Mouse (Mus musculus) midbrain, embryonic 14.5 days (tissue): ENCODE measurements around the gene Tha1. TPM values are rescaled to one million over a fixed set of nuclear protein-coding genes. Genes with fewer than 3 reads are reported as not detected.
A peak's percentile ranks its signal among the peaks of the same experiment; 100 is the strongest.

Source experiments
- ATAC-seq: fragments of 200-750 bp; cut with Nextera tagmentation; 2 replicates; pipeline ENCODE4 v1.8.0; 2017; ENCODE audit warnings: moderate number of reproducible peaks, moderate library complexity; ENCODE audit not compliant: low FRiP score, low TSS enrichment
- DNase-seq: peaks from one replicate; pipeline ENCODE4 v3.0.0-alpha.2; 2015
- H3K27ac ChIP-seq: fragments of 300-500 bp; sonication (generic); replicated peaks from 2 replicates; pipeline ENCODE4 v1.5.1; 2014; ENCODE audit warnings: mild to moderate bottlenecking, low read depth, low read length, moderate library complexity
- H3K27me3 ChIP-seq: fragments of 300-500 bp; sonication (generic); 2 replicates; pipeline ENCODE4 v1.6.1; 2014; ENCODE audit warnings: low read length, control low read depth, mixed read lengths; ENCODE audit not compliant: control insufficient read depth, insufficient read depth
- H3K36me3 ChIP-seq: fragments of 300-500 bp; sonication (generic); 2 replicates; pipeline ENCODE4 v1.6.1; 2014; ENCODE audit warnings: low read length, control low read depth; ENCODE audit not compliant: control insufficient read depth, insufficient read depth
- H3K4me1 ChIP-seq: fragments of 300-500 bp; sonication (generic); 2 replicates; pipeline ENCODE4 v1.6.1; 2014; ENCODE audit warnings: mild to moderate bottlenecking, antibody characterized with exemption, low read length, control low read depth; ENCODE audit not compliant: control insufficient read depth, insufficient read depth
- H3K4me2 ChIP-seq: fragments of 300-500 bp; sonication (generic); 2 replicates; pipeline ENCODE4 v1.6.1; 2014; ENCODE audit warnings: mild to moderate bottlenecking, low read length, moderate library complexity
- H3K4me3 ChIP-seq: fragments of 300-500 bp; sonication (generic); replicated peaks from 2 replicates; pipeline ENCODE4 v1.5.1; 2014; ENCODE audit warnings: low read depth, low read length
- H3K9ac ChIP-seq: fragments of 300-500 bp; sonication (generic); replicated peaks from 2 replicates; pipeline ENCODE4 v1.6.1; 2014; ENCODE audit warnings: mild to moderate bottlenecking, low read length, moderate library complexity
- H3K9me3 ChIP-seq: fragments of 300-500 bp; sonication (generic); 2 replicates; pipeline ENCODE4 v1.6.1; 2016; ENCODE audit warnings: low read length, control low read depth, mixed read lengths; ENCODE audit not compliant: control insufficient read depth
- WGBS: fragments of 180-500 bp; shearing (Covaris S2); extraction: QIAGEN DNeasy Blood & Tissue Kit; methylation state at CpG from one replicate; pipeline ENCODE4 v1.1.7; 2014; 5-methylcytosine and 5-hydroxymethylcytosine counted together
- polyA plus RNA-seq: library from polyadenylated mRNA; unstranded; fragments of >200 nt; fragmentation: Nextera tagmentation; extraction: Ambion mirVana; gene quantifications from 2 replicates; pipeline ENCODE4 v1.2.1, GENCODE M21; 2014

Tha1 gene
- polyA plus RNA-seq, 1 experiment from 2014 or later = 2.3 TPM

DNA sequence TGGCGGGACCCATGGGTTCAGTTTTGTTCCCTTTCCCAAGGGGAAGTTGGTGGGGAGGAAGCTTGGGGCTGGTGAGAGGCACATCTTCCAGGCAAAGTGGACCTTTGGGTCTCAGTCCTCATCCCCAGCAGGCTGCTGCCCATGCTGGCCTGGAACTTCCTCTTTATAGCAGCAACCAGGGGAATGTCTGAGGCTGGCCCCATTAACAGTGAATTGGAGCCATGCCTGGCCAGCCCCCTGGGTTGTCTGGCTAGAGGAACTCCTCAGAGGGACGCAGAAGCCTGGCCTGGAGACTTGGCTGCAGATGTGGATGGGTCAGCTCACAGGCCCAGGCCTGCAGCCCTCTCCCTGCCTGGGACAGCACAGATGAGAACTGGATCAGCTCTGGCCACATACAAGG is 8.5 kb downstream of the Tha1 start:
- peaks cover 11% of the 10 kb centered on the region; the same call in 1 of the 2 replicates for H3K27me3 ChIP-seq
- H3K4me1 ChIP-seq = peaks cover 14% of the 10 kb centered on the region
- DNase-seq (no peak), ATAC-seq (no peak)
- 80% methylated on average over 2 of the region's 2 CpGs for WGBS
- no peak overlapping the region for H3K4me3 ChIP-seq
- H3K9me3 ChIP-seq = no peaks in the 10 kb centered on the region
- H3K9ac ChIP-seq = no peak overlapping the region
- no peaks in the 10 kb centered on the region for H3K36me3 ChIP-seq
- no peak overlapping the region for H3K4me2 ChIP-seq
- H3K27ac ChIP-seq = no peak overlapping the region

DNA sequence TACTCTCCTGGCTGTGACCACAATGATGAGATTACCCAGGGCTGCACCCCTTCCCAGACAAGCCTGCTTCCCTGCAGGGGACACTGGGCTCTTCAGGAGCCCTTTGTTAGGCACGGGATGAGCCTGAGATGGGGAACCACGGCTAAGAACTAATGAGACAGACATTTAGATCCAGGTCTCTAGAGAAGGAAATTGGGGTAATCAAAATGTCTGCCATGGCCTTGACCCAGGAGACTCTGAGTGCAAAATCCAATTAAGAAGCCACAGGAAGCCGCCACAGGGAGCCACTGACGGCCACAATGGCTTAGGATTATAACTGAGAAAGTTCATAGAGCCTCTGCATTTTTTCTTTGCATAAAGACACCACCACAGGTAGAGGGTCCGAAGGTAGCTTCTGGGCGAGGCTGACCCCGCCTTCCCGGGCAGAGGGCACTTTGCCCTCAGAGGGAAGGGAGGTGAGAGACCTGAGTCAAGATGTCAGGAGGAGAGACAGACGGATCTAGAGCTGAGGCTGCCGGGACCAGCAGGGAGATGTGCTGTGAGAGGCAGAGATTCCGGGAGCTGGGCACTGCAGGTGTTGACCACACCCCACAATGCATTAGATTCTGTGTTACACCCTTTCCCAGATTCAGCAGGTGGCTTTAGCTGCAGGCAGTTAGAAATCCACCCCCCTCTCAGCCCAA is 10.0 kb downstream of the Tha1 start:
- no peak for ATAC-seq
- no peak overlapping the region for H3K4me2 ChIP-seq
- no peak overlapping the region for H3K9ac ChIP-seq
- peaks cover 11% of the 10 kb centered on the region; the same call in 1 of the 2 replicates for H3K27me3 ChIP-seq
- H3K27ac ChIP-seq = no peak overlapping the region
- 22% methylated on average over 11 of the region's 11 CpGs for WGBS
- peaks cover 14% of the 10 kb centered on the region for H3K4me1 ChIP-seq
- no peaks in the 10 kb centered on the region for H3K9me3 ChIP-seq
- H3K36me3 ChIP-seq = no peaks in the 10 kb centered on the region
- DNase-seq = no peak
- no peak overlapping the region for H3K4me3 ChIP-seq

DNA sequence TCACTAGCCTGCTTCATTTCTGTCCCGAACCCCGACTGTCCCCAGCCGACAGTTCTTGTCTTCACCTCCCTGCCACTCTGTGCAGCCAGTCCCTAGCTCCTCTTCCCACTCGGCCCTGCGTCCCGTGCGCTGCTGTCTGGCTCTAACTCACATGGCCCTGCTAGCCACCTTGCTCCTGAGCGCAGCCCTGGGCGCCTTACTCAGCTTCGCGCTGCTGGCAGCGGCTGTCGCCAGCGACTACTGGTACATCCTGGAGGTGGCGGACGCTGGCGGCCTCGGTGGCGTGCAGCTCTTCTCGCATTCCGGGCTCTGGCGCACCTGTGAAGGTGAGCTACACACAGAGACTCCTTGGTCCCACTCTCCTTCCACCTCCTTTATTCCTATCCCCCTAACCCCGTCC is 12.7 kb downstream of the Tha1 start, which contains the start of gene Tmem235:
Gene Tmem235 (plus strand): TSS at position 152 of the 400 bp plus-strand sequence.
- Histone ChIP-seq H3K9ac (no peak within 1 kb of the TSS), H3K4me3 (no peak within 1 kb of the TSS), H3K27me3 (peaks cover 11% of the 10 kb centered on the region; the same call in 1 of the 2 replicates), H3K36me3 (0 out of 2 replicates have a peak, but pooled peaks cover 3% of the 10 kb centered on the region), H3K4me1 (peaks cover 4% of the 10 kb centered on the region; the same call in 1 of the 2 replicates), H3K4me2 (peak within 1 kb of the TSS; percentile 15; the same call in 1 of the 2 replicates), H3K9me3 (no peaks in the 10 kb centered on the region), H3K27ac (no peak within 1 kb of the TSS)
- ATAC-seq (no peak), DNase-seq (no peak)
- 4% methylated on average over 23 of the region's 23 CpGs for WGBS

DNA sequence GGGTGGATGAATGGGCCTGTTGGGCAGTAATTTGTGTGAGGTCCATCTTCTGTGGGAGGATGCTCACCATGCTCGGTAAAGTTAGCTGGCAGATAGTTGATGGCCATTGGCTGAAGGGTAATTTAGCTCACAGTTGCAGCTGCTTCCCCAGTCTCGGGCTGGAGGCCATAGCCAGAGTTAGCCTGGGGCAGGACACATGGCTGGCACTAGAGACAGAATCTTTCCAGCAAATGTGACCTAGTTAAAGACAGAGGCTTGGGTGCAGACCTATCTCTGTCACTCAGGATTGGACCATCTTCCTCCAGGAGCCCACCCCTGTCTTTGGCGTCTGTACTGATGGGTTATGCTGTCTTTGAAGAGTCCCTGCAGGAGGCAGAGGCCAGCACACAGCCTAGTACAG is 14.9 kb downstream of the Tha1 start:
- no peak for ATAC-seq
- H3K9me3 ChIP-seq = no peaks in the 10 kb centered on the region
- no peak overlapping the region for H3K9ac ChIP-seq
- H3K4me2 ChIP-seq = no peak overlapping the region
- 0 out of 2 replicates have a peak, but pooled peaks cover 2% of the 10 kb centered on the region for H3K4me1 ChIP-seq
- WGBS = 63% methylated on average over 3 of the region's 3 CpGs
- H3K27ac ChIP-seq = no peak overlapping the region
- H3K27me3 ChIP-seq = peaks cover 11% of the 10 kb centered on the region; the same call in 1 of the 2 replicates
- no peak overlapping the region for H3K4me3 ChIP-seq
- DNase-seq = no peak
- H3K36me3 ChIP-seq = 0 out of 2 replicates have a peak, but pooled peaks cover 3% of the 10 kb centered on the region

DNA sequence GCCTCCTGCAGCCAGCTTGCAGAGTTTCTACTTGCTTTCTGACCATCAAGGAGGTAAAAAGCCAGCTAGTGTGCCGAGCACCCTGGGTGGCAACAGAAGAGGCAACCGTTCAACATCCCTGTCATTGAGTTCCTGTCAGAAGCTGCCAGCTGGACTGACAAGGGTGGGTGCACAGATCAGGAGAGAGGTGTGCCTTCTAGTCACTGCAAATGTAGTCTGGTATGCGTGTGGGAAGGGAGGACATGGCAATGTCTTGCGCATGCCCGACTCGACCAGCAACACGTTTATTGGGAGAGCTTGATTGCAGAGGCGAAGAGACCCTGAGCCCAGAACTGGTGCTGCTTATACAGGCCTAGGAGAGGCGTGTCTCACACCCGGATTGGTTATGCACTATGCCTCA is 15.8 kb downstream of the Tha1 start:
- Histone ChIP-seq H3K4me1 (no peaks in the 10 kb centered on the region), H3K27ac (no peak overlapping the region), H3K36me3 (0 out of 2 replicates have a peak, but pooled peaks cover 3% of the 10 kb centered on the region), H3K9me3 (no peaks in the 10 kb centered on the region), H3K27me3 (peaks cover 11% of the 10 kb centered on the region; the same call in 1 of the 2 replicates), H3K4me2 (no peak overlapping the region), H3K4me3 (no peak overlapping the region), H3K9ac (no peak overlapping the region)
- WGBS = 92% methylated on average over 10 of the region's 10 CpGs
- no peak for DNase-seq
- no peak for ATAC-seq

DNA sequence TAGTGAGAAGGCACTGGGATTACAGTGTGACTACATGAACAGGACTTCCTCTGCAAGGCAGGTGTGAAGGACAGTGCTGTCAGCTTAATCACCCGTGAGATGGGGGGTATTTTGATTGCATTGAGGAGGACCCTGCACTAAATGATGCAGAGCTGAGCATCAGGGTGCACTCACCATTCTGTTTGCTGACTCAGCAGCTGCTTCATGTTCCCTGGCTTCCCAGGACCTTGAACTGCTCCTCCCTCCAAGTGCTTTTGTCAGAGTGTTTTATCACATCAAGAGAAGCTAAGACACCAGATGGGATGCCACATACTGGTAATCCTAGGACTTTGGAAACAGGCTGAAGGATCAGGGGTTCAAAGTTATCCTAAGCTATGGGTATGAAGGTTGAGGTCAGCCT is 17.3 kb downstream of the Tha1 start:
- H3K27ac ChIP-seq = no peak overlapping the region
- ATAC-seq = no peak
- H3K4me3 ChIP-seq = no peak overlapping the region
- H3K9me3 ChIP-seq = no peaks in the 10 kb centered on the region
- DNase-seq = no peak
- peaks cover 7% of the 10 kb centered on the region; the same call in 1 of the 2 replicates for H3K27me3 ChIP-seq
- no peak overlapping the region for H3K4me2 ChIP-seq
- H3K9ac ChIP-seq = no peak overlapping the region
- no peaks in the 10 kb centered on the region for H3K4me1 ChIP-seq
- 93% methylated on average over 1 of the region's 1 CpGs for WGBS
- 0 out of 2 replicates have a peak, but pooled peaks cover 3% of the 10 kb centered on the region for H3K36me3 ChIP-seq

DNA sequence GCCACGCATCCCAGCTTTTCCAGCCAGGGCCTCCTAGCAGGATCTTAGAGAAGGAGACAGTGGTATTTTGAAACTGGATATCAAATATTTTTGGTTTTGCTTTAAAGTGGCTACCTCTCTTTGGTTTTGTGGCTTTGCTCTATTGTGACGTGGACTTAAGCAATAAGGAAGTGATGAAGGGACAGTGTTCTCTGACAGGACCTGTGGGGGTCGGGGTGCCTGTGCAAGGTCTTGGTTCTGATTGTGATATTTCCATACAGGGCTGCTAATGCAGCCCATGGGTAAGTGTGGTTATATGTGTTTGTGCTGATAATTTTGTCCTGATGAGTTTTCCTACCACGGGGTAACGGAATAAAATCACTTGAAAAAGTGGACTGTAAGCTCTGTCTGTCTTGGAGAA is 17.9 kb downstream of the Tha1 start:
- Histone ChIP-seq H3K27ac (no peak overlapping the region), H3K4me2 (no peak overlapping the region), H3K27me3 (0 out of 2 replicates have a peak, but pooled peaks cover 5% of the 10 kb centered on the region), H3K4me1 (no peaks in the 10 kb centered on the region), H3K36me3 (0 out of 2 replicates have a peak, but pooled peaks cover 3% of the 10 kb centered on the region), H3K4me3 (no peak overlapping the region), H3K9me3 (no peaks in the 10 kb centered on the region), H3K9ac (no peak overlapping the region)
- ATAC-seq = no peak
- DNase-seq = no peak
- WGBS = 97% methylated on average over 5 of the region's 5 CpGs

DNA sequence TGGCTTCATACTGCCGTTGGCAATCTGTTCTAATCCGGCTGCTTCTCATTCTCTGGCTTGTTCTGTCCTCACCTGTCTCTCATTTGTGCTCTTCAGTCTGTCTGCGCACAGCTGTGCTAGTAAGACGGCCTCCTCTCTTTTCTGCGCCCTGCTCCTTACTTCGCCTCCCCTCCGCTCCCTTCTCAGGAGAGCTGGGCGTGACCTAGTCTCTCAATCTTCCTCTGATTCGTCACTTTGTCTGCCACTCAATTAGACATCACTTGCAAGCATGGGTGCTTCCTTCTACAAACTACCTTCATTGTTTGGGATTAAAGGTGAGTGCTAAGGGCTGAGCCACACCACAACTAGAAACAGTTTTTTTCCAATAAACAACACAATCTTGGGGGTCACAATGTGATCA is 19.0 kb downstream of the Tha1 start:
- Histone ChIP-seq H3K36me3 (0 out of 2 replicates have a peak, but pooled peaks cover 3% of the 10 kb centered on the region), H3K4me1 (peaks cover 5% of the 10 kb centered on the region), H3K27me3 (no peaks in the 10 kb centered on the region), H3K9me3 (no peaks in the 10 kb centered on the region), H3K9ac (no peak overlapping the region), H3K4me3 (no peak overlapping the region), H3K27ac (no peak overlapping the region), H3K4me2 (no peak overlapping the region)
- DNase-seq (no peak), ATAC-seq (no peak)
- 96% methylated on average over 9 of the region's 9 CpGs for WGBS

DNA sequence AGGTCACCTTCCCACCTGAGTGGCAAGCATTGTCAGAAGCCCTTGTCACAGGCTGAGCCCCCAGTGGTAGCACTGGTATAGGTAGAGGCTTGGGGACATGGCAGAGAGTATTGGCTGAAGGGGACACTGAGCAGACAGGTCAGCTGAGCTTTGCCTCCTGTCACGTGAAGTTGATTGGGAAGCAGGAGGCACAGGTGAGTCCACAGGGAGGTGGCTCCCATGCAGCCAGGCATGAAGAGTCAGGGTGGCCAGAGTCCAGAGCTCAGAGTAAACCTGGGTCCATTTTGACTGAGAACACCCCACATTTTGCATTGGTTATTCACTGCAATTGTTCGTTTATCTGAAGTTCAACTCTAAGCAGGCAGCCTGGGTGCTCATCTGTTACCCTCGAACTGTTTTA is 20.4 kb downstream of the Tha1 start:
- 94% methylated on average over 3 of the region's 3 CpGs for WGBS
- DNase-seq = no peak
- H3K4me3 ChIP-seq = no peak overlapping the region
- no peaks in the 10 kb centered on the region for H3K9me3 ChIP-seq
- no peaks in the 10 kb centered on the region for H3K27me3 ChIP-seq
- ATAC-seq = no peak
- peaks cover 12% of the 10 kb centered on the region for H3K4me1 ChIP-seq
- no peak overlapping the region for H3K9ac ChIP-seq
- H3K27ac ChIP-seq = no peak overlapping the region
- H3K36me3 ChIP-seq = 0 out of 2 replicates have a peak, but pooled peaks cover 3% of the 10 kb centered on the region
- H3K4me2 ChIP-seq = no peak overlapping the region
